Mouse (Mus musculus): ENCODE measurements around the gene Trap1a.

GRCm38 (mm10) chrX:139357639-139358260, 24.3 kb downstream of the Trap1a start:
- no peak for TF ChIP-seq POLR2A (IDR thresholded peaks at IDR 0.05; ENCODE audit: low read depth, low read length)
- TF ChIP-seq CTCF (IDR thresholded peaks at IDR 0.05; ENCODE audit: extremely low read depth, insufficient read depth, insufficient read length, insufficient replicate concordance), result no peak

Data from spleen, adult 2 months (tissue).